In the genomic region with DNA sequence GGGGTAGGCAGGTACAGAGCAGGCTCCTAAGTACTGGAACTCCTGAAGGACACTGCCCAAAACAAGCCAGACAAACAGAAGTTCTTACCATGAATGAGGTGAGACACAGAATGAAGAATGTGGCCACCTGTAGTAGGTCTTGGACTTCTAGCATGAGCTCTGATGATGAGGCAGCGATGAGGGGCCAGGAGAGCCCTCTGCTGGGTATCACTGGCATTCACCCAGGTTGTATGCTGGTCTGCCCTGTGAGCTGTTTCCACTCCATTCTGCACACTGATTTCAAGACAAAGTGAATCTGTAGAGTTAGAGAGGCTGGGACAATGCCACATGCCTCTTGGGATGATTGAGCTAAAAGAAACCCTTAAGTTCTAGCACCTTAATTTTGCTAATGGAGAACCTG, we compare ENCODE assay signal across 20 mouse cellular contexts.
DNase-seq lines count a peak whose midpoint lies in the region; ATAC-seq and TF ChIP-seq lines count a peak whose summit lies in the region.
"Had no signal": no experiment of that assay in that cellular context is flagged by ENCODE, and none has a peak within 500 bp of the region (broad histone marks: within the 10 kb centered on the region; RNA-seq: fewer than 3 reads in every experiment).

No protein-coding gene starts in this region.

- no peaks in the 10 kb centered on the region for H3K27me3 ChIP-seq in forebrain, embryonic 11.5 days (ENCODE audit: control insufficient read depth, insufficient read depth, low read length)
- no peaks in the 10 kb centered on the region for H3K27me3 ChIP-seq in forebrain, embryonic 13.5 days
- H3K27me3 ChIP-seq in kidney, embryonic 15.5 days, result no peaks in the 10 kb centered on the region
- H3K27me3 ChIP-seq: forebrain, embryonic 15.5 days; hindbrain, embryonic 13.5 days; liver, embryonic 12.5 days; neural tube, embryonic 13.5 days; stomach, embryonic 15.5 days had no signal

- no peak overlapping the region for H3K27ac ChIP-seq in forebrain, embryonic 11.5 days (ENCODE audit: low read depth, low read length)
- no peak overlapping the region for H3K27ac ChIP-seq in forebrain, embryonic 13.5 days
- peak overlapping the region; percentile 43; the same call in 1 of the 2 replicates for H3K27ac ChIP-seq in layer of hippocampus, adult 2 months
- no peak overlapping the region for H3K27ac ChIP-seq in cortical plate, adult 2 months (ENCODE audit: insufficient read depth, low read length)
- H3K27ac ChIP-seq in kidney, embryonic 15.5 days, result no peak overlapping the region
- H3K27ac ChIP-seq: embryonic facial prominence, embryonic 10.5 days; forebrain, embryonic 15.5 days; hindbrain, embryonic 13.5 days; liver, embryonic 12.5 days; macrophage; midbrain, embryonic 12.5 days; neural tube, embryonic 13.5 days; stomach, embryonic 15.5 days had no signal

- TF ChIP-seq POLR2A in cortical plate, adult 2 months (IDR thresholded peaks at IDR 0.05; ENCODE audit: extremely low read depth, insufficient read depth, low read length), result no peak

- H3K4me1 ChIP-seq in forebrain, embryonic 11.5 days (replicated peaks; ENCODE audit: control insufficient read depth, insufficient read depth, low read length), result no peaks in the 10 kb centered on the region
- peaks cover under 1% of the 10 kb centered on the region; the same call in 1 of the 2 replicates for H3K4me1 ChIP-seq in forebrain, embryonic 13.5 days
- H3K4me1 ChIP-seq in cortical plate, adult 2 months (ENCODE audit: control insufficient read depth, insufficient read depth, low read length), result peaks cover 8% of the 10 kb centered on the region
- no peaks in the 10 kb centered on the region for H3K4me1 ChIP-seq in kidney, embryonic 15.5 days
- H3K4me1 ChIP-seq: embryonic facial prominence, embryonic 10.5 days; liver, embryonic 12.5 days; stomach, embryonic 15.5 days had no signal

- no peaks in the 10 kb centered on the region for H3K36me3 ChIP-seq in forebrain, embryonic 11.5 days (ENCODE audit: control insufficient read depth, insufficient read depth, low read length)
- no peaks in the 10 kb centered on the region for H3K36me3 ChIP-seq in forebrain, embryonic 13.5 days (ENCODE audit: poor library complexity, severe bottlenecking)
- H3K36me3 ChIP-seq in kidney, embryonic 15.5 days, result no peaks in the 10 kb centered on the region
- H3K36me3 ChIP-seq: embryonic facial prominence, embryonic 10.5 days; forebrain, embryonic 15.5 days; hindbrain, embryonic 13.5 days; liver, embryonic 12.5 days; midbrain, embryonic 12.5 days; neural tube, embryonic 13.5 days; stomach, embryonic 15.5 days had no signal

- peak; percentile 47 for DNase-seq in forebrain, embryonic 11.5 days (ENCODE audit: low spot score)
- DNase-seq in layer of hippocampus, adult 2 months (ENCODE audit: low spot score in 2 of 2), result no peak
- DNase-seq in layer of hippocampus, postnatal 10 days (ENCODE audit: low spot score in 2 of 2), result no peak
- DNase-seq in retina, embryonic 14.5 days (ENCODE audit: low spot score), result peak; percentile 29
- DNase-seq in retina, postnatal 1 day, result no peak
- DNase-seq: adrenal gland, adult 8-10 months; B cell, adult 2 months; gastrocnemius, postnatal 36 days; right cerebral cortex, postnatal 14 days had no signal

- peak; percentile 64 for TF ChIP-seq CTCF in layer of hippocampus, adult 2 months (conservative IDR thresholded peaks at IDR 0.05)
- TF ChIP-seq CTCF in cortical plate, adult 2 months (IDR thresholded peaks at IDR 0.05; ENCODE audit: extremely low read depth, insufficient read depth, low read length), result 0 out of 2 replicates have a peak, but pooled peaks have one; percentile 27

- ATAC-seq in forebrain, embryonic 11.5 days (replicated peaks; ENCODE audit: low FRiP score), result no peak
- no peak for ATAC-seq in forebrain, embryonic 13.5 days
- no peak for ATAC-seq in kidney, embryonic 15.5 days (replicated peaks; ENCODE audit: low FRiP score)
- ATAC-seq: forebrain, embryonic 15.5 days; liver, embryonic 12.5 days had no signal

- 83% methylated on average over 1 of the region's 1 CpGs for WGBS in forebrain, embryonic 11.5 days
- WGBS in forebrain, embryonic 13.5 days, result 88% methylated on average over 1 of the region's 1 CpGs
- 85% methylated on average over 1 of the region's 1 CpGs for WGBS in kidney, embryonic 15.5 days

- no peak overlapping the region for H3K4me2 ChIP-seq in forebrain, embryonic 11.5 days (ENCODE audit: low read depth, low read length, severe bottlenecking)
- H3K4me2 ChIP-seq in forebrain, embryonic 13.5 days, result no peak overlapping the region
- H3K4me2 ChIP-seq in kidney, embryonic 15.5 days, result no peak overlapping the region
- H3K4me2 ChIP-seq: forebrain, embryonic 15.5 days; hindbrain, embryonic 13.5 days; liver, embryonic 12.5 days; midbrain, embryonic 12.5 days; neural tube, embryonic 13.5 days; stomach, embryonic 15.5 days had no signal

- no peak overlapping the region for H3K4me3 ChIP-seq in forebrain, embryonic 11.5 days (ENCODE audit: low read depth, low read length)
- H3K4me3 ChIP-seq in forebrain, embryonic 13.5 days, result no peak overlapping the region
- no peak overlapping the region for H3K4me3 ChIP-seq in layer of hippocampus, adult 2 months
- H3K4me3 ChIP-seq in cortical plate, adult 2 months (ENCODE audit: insufficient read depth, low read length), result no peak overlapping the region
- no peak overlapping the region for H3K4me3 ChIP-seq in kidney, embryonic 15.5 days (replicated peaks)
- H3K4me3 ChIP-seq: embryonic facial prominence, embryonic 10.5 days; forebrain, embryonic 15.5 days; hindbrain, embryonic 13.5 days; liver, embryonic 12.5 days; midbrain, embryonic 12.5 days; neural tube, embryonic 13.5 days; stomach, embryonic 15.5 days had no signal

- no peaks in the 10 kb centered on the region for H3K9me3 ChIP-seq in forebrain, embryonic 11.5 days (ENCODE audit: control insufficient read depth, low read length)
- no peaks in the 10 kb centered on the region for H3K9me3 ChIP-seq in forebrain, embryonic 13.5 days (replicated peaks)
- no peaks in the 10 kb centered on the region for H3K9me3 ChIP-seq in kidney, embryonic 15.5 days (replicated peaks)
- H3K9me3 ChIP-seq: embryonic facial prominence, embryonic 10.5 days; forebrain, embryonic 15.5 days; hindbrain, embryonic 13.5 days; liver, embryonic 12.5 days; midbrain, embryonic 12.5 days; neural tube, embryonic 13.5 days; stomach, embryonic 15.5 days had no signal

- no peak overlapping the region for H3K9ac ChIP-seq in forebrain, embryonic 11.5 days (ENCODE audit: low read length)
- no peak overlapping the region for H3K9ac ChIP-seq in forebrain, embryonic 13.5 days
- H3K9ac ChIP-seq in kidney, embryonic 15.5 days, result no peak overlapping the region
- H3K9ac ChIP-seq: forebrain, embryonic 15.5 days; hindbrain, embryonic 13.5 days; liver, embryonic 12.5 days; midbrain, embryonic 12.5 days; neural tube, embryonic 13.5 days; stomach, embryonic 15.5 days had no signal

Comparison
In these comparisons a context has a peak if more than half of its experiments do, and no peak if none do; other contexts are left out.
1. DNase-seq: peak in forebrain, embryonic 11.5 days (single experiment) and retina, embryonic 14.5 days (single experiment); none in layer of hippocampus, adult 2 months (0 of 2), layer of hippocampus, postnatal 10 days (0 of 2) and retina, postnatal 1 day (single experiment).